ENCODE assay signal across 8 mouse cellular contexts in genomic region chr1:36579974-36580383, GRCm38 (mm10). TPM values are rescaled to one million over a fixed set of nuclear protein-coding genes. Genes with fewer than 3 reads are reported as not detected.
DNase-seq lines count a peak whose midpoint lies in the region; ATAC-seq and TF ChIP-seq lines count a peak whose summit lies in the region.

No protein-coding gene starts in this region.

- H3K4me1 ChIP-seq in cerebellum, adult 2 months (ENCODE audit: control insufficient read depth, insufficient read depth, low read length) = peaks cover 20% of the 10 kb centered on the region
- H3K4me1 ChIP-seq in spleen, adult 2 months (ENCODE audit: control insufficient read depth, insufficient read depth, insufficient read length) = peaks cover 4% of the 10 kb centered on the region; the same call in 1 of the 2 replicates
- peaks cover 4 to 15% of the 10 kb centered on the region in 2 experiments for H3K4me1 ChIP-seq in liver, embryonic 14.5 days (replicated peaks; ENCODE audit: control insufficient read depth in 2 of 2, insufficient read depth in 2 of 2, low read length in 1 of 2)

- no peak overlapping the region for H3K4me3 ChIP-seq in cerebellum, adult 2 months (replicated peaks; ENCODE audit: insufficient read depth, low read depth, low read length)
- H3K4me3 ChIP-seq in spleen, adult 2 months (ENCODE audit: extremely low read depth, insufficient read depth, insufficient read length) = no peak overlapping the region
- peak overlapping the region in 1 of 2 experiments; percentile 21; a peak in 2 of 4 replicates for H3K4me3 ChIP-seq in liver, embryonic 14.5 days (ENCODE audit: insufficient read depth in 1 of 2, low read depth in 2 of 2, low read length in 2 of 2)

- H3K4me2 ChIP-seq in liver, embryonic 14.5 days (ENCODE audit: low read depth) = peak overlapping the region; percentile 56

- H3K9me3 ChIP-seq in liver, embryonic 14.5 days (ENCODE audit: control insufficient read depth, low read length) = no peaks in the 10 kb centered on the region

- no peak for TF ChIP-seq EP300 in liver, embryonic 14.5 days (IDR thresholded peaks at IDR 0.05; ENCODE audit: low read depth)

- 0 out of 2 replicates have a peak, but pooled peaks have one; percentile 12 for ATAC-seq in liver, embryonic 14.5 days (ENCODE audit: insufficient read depth)

- DNase-seq in cerebellum, adult 2 months = no peak
- no peak for DNase-seq in cerebellum, postnatal 36 days
- DNase-seq in spleen, adult 2 months (ENCODE audit: low read depth in 1 of 2, low spot score in 2 of 2) = no peak
- DNase-seq in spleen, adult 12 weeks (ENCODE audit: low spot score) = no peak
- no peak for DNase-seq in liver, embryonic 14.5 days (ENCODE audit: low read depth in 3 of 3, low spot score in 3 of 3)
- DNase-seq in thymus, postnatal 36 days = peak; percentile 65 to 83
- DNase-seq in right cerebral cortex, postnatal 4 days = no peak
- no peak for DNase-seq in layer of hippocampus, adult 11-12 months (ENCODE audit: low spot score)

- TF ChIP-seq CTCF in cerebellum, adult 2 months (IDR thresholded peaks at IDR 0.05; ENCODE audit: borderline replicate concordance, insufficient read depth, low read depth, low read length) = no peak
- no peak for TF ChIP-seq CTCF in spleen, adult 2 months (IDR thresholded peaks at IDR 0.05; ENCODE audit: extremely low read depth, insufficient read depth, insufficient read length, insufficient replicate concordance)
- TF ChIP-seq CTCF in liver, embryonic 14.5 days (IDR thresholded peaks at IDR 0.05; ENCODE audit: low read depth) = no peak

- TF ChIP-seq POLR2A in cerebellum, adult 2 months (IDR thresholded peaks at IDR 0.05; ENCODE audit: borderline replicate concordance, insufficient read depth, low read length) = no peak
- TF ChIP-seq POLR2A in spleen, adult 2 months (IDR thresholded peaks at IDR 0.05; ENCODE audit: low read depth, low read length) = no peak

- H3K27me3 ChIP-seq in cerebellum, adult 2 months (ENCODE audit: control insufficient read depth, insufficient read depth, low read length) = no peaks in the 10 kb centered on the region
- H3K27me3 ChIP-seq in spleen, adult 2 months (ENCODE audit: control insufficient read depth, insufficient read depth, low read length) = no peaks in the 10 kb centered on the region
- no peaks in the 10 kb centered on the region for H3K27me3 ChIP-seq in liver, embryonic 14.5 days (ENCODE audit: control insufficient read depth, insufficient read depth, low read length)

- no peaks in the 10 kb centered on the region for H3K36me3 ChIP-seq in spleen, adult 2 months (ENCODE audit: control insufficient read depth, insufficient read depth, low read length)
- no peaks in the 10 kb centered on the region for H3K36me3 ChIP-seq in liver, embryonic 14.5 days (replicated peaks; ENCODE audit: control insufficient read depth, insufficient read depth, low read depth)

- peak overlapping the region; percentile 2; the same call in 1 of the 2 replicates for H3K27ac ChIP-seq in cerebellum, adult 2 months (ENCODE audit: insufficient read depth, low read length)
- peak overlapping the region; percentile 54; the same call in 1 of the 2 replicates for H3K27ac ChIP-seq in spleen, adult 2 months (ENCODE audit: insufficient read depth, low read length)
- H3K27ac ChIP-seq in liver, embryonic 14.5 days = no peak overlapping the region

- WGBS in cerebellum, adult 2 months = 60% methylated on average over 6 of the region's 6 CpGs
- WGBS in spleen, adult 2 months = 60% methylated on average over 6 of the region's 6 CpGs
- 54% methylated on average over 6 of the region's 6 CpGs for WGBS in liver, embryonic 14.5 days (ENCODE audit: insufficient replicate concordance)

- no peak overlapping the region for H3K9ac ChIP-seq in liver, embryonic 14.5 days (replicated peaks)

RNA-seq across cellular contexts. Expression of gene Sema4c, which starts 21.8 kb away (rescaled TPM):
- polyA plus RNA-seq in cerebellum, adult 2 months (2012; rRNA removed) = 23.8 and 28.5 TPM in 2 replicates
- 8.5 and 9.5 TPM in 2 replicates for polyA plus RNA-seq in spleen, adult 2 months (2012; rRNA removed)
- polyA plus RNA-seq in liver, embryonic 14.5 days (2012; rRNA removed) = 2.3 and 2.8 TPM in 2 replicates
- 0.25 and 0.35 TPM in 2 replicates for polyA plus RNA-seq in liver, embryonic 14.5 days (2014; fragmentation: Nextera tagmentation; extraction: Ambion mirVana)

RNA-seq across cellular contexts. Expression of gene Ankrd39, which starts 32.7 kb away (rescaled TPM):
- polyA plus RNA-seq in cerebellum, adult 2 months (2012; rRNA removed) = 30.8 and 37.5 TPM in 2 replicates
- 22.2 and 26.0 TPM in 2 replicates for polyA plus RNA-seq in spleen, adult 2 months (2012; rRNA removed)
- 3.5 and 3.8 TPM in 2 replicates for polyA plus RNA-seq in liver, embryonic 14.5 days (2012; rRNA removed)
- 5.0 and 5.1 TPM in 2 replicates for polyA plus RNA-seq in liver, embryonic 14.5 days (2014; fragmentation: Nextera tagmentation; extraction: Ambion mirVana)

RNA-seq across cellular contexts. Expression of gene Gm42417, which starts 40.8 kb away (rescaled TPM):
- 0.05 and 0.40 TPM in 2 replicates for polyA plus RNA-seq in cerebellum, adult 2 months (2012; rRNA removed)
- not detected in 2 replicates for polyA plus RNA-seq in spleen, adult 2 months (2012; rRNA removed)
- polyA plus RNA-seq in liver, embryonic 14.5 days (2012; rRNA removed) = not detected in 2 replicates
- polyA plus RNA-seq in liver, embryonic 14.5 days (2014; fragmentation: Nextera tagmentation; extraction: Ambion mirVana) = not detected in 2 replicates

RNA-seq across cellular contexts. Expression of gene Ankrd23, which starts 43.3 kb away (rescaled TPM):
- polyA plus RNA-seq in cerebellum, adult 2 months (2012; rRNA removed) = 14.4 and 15.2 TPM in 2 replicates
- polyA plus RNA-seq in spleen, adult 2 months (2012; rRNA removed) = 16.6 and 17.7 TPM in 2 replicates
- polyA plus RNA-seq in liver, embryonic 14.5 days (2012; rRNA removed) = 2.3 TPM in 2 replicates
- polyA plus RNA-seq in liver, embryonic 14.5 days (2014; fragmentation: Nextera tagmentation; extraction: Ambion mirVana) = 0.59 and 0.80 TPM in 2 replicates

Comparison
In these comparisons a context has a peak if more than half of its experiments do, and no peak if none do; other contexts are left out.
1. DNase-seq: peak in thymus, postnatal 36 days (2 of 2); none in cerebellum, adult 2 months (0 of 2), cerebellum, postnatal 36 days (0 of 2), spleen, adult 2 months (0 of 2), spleen, adult 12 weeks (single experiment), liver, embryonic 14.5 days (0 of 3), right cerebral cortex, postnatal 4 days (single experiment) and layer of hippocampus, adult 11-12 months (single experiment).